Mouse (Mus musculus): ENCODE data around the gene Sp4.

The Sp4 gene

GRCm38 (mm10) chr12:118281961-118282360 lies 19.3 kb downstream of the Sp4 start:
- DNase-seq (ENCODE audit: extremely low read depth, insufficient read length, low spot score), result no peak

DNA sequence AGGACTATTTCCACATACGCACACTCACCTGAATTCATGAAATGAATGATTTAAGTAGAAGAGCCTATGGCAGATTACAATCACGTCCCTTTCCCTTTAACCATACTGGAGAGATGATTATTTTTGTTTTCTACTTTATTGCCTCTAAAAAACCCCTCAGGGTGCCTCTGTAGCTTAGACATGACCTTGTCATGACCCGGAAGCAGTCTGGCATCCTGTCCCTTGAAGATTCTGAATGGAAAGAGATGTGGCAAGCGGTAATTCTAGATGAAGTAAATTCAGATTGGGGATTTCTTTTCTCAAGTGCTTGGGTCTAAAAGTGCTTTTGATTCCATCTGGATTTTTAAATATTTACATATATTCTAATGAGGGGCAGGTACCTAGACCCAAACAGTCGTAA lies 24.9 kb downstream of the Sp4 start:
- no peak for DNase-seq (ENCODE audit: extremely low read depth, insufficient read length, low spot score)

DNA sequence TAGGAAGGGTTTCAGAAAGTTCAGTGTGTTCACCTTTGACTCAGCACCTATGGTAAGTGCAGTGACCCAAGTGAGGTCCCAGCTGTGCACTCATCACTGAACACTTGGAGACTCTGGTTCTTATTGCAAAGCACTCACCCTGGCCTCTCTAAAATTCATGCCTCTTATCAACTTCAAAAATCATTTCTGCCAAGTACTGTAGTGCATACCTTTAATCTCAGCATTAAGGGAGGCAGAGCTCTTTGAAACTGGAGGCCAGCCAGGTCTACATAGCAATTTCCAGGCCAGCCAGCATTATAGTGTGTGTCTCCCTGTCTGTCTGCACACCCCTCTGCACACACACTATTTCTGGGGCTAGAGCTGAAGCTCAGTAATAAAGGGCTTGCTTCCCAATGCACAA lies 36.3 kb downstream of the Sp4 start:
- DNase-seq (ENCODE audit: extremely low read depth, insufficient read length, low spot score), result no peak

GRCm38 (mm10) chr12:118263878-118264277 lies 37.4 kb downstream of the Sp4 start:
- DNase-seq (ENCODE audit: extremely low read depth, insufficient read length, low spot score), result no peak

DNA sequence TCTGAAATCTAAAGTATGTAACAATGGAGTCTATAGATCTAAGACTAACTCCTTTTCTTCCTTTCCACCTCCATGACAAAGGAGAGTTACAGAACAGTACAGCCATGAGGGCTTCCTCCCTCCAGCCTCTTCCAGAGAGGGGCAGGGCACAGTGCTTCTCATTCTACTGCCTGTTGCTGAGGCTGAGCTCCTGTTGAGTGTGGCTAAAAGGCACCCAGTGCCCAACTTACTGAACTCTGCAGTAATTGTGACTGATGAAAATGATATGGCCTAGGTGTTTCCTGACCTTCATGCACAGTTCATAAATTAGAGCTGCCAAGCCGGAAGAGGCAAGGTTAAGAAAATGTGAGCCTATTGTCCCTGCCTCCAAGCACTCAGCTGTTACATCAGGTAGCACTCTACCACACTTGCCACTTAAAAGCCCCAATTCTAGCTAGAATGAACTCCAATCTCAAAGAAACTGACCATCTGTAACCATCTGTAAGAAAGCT lies 45.9 kb downstream of the Sp4 start:
- no peak for DNase-seq (ENCODE audit: extremely low read depth, insufficient read length, low spot score)

DNA sequence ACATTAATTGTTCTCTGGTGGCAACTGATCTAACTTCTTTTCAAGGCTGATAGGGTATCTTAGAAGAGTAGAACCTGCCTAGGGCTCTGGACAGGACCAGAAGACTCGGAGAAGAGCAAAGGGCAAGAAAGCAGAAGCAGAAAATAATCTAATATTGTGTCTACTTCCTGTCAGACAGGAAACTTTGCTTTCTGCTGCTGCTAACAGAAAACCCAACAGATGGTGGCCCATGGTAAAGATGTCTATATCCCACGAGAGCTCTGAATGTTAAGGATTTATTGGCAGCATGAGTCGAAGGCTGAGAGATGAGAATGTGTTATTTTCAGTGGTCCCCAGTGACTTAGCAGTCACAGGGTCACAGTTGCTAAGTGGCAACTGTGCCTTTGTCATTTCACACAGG lies 80.1 kb downstream of the Sp4 start:
- no peak for DNase-seq (ENCODE audit: extremely low read depth, insufficient read length, low spot score)

DNA sequence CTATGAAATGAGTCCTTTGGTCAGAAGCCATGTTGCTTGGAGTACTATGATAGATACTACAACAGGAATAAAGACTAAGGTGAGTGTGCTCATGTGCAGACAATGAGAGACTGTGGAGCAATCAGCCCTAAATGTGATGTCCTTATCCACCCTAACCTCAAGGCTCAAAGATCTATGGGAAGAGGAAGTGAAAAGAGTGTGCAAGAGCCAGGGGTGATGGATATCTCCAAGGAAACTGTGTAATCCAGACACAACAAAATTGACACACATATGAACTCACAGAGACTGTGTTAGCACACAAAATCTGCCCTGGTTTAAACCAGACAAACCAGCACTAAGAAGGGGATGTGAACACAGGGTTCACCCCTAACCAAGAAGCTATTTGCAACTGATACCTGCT lies 81.2 kb downstream of the Sp4 start:
- no peak for DNase-seq (ENCODE audit: extremely low read depth, insufficient read length, low spot score)

- DNase-seq (ENCODE audit: extremely low read depth, insufficient read length, low spot score), result no peak
These were observed 89.1 kb downstream of the Sp4 start for GRCm38 (mm10) chr12:118212163-118212562.

DNA sequence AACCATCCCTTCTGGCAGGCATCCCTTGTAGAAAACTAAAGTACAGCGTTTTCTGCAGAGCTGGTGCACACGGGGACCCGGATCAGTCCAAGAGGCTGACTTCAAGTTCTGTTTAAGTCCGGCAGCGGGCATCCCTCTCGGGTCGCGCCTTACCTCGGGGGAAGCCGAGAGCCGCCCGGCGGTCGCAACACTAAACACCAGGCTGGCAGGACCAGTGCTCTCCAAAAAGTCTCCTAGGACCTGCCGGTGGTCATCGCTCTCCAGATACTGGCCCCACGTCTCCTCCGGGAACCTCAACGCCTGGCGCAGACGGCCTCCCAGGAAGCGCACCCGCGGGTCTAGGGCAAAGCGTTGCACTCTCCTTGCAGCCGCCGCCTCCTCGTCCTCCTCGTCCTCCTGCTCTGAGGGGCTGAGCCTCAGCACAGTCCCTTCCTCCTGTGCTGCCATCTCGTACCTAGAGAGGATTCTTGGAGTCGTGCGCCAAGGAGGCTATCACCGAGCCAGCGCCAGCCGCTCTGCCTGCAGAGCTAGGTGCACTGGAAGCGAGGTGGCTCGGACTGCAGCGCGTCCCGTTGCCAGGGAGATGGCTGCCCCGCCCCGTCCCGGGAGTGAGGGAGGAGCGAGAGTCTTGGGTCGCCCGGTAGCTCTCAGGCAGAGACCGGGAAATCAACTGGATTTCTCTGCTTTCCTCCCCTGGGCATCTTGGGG lies 102.7 kb downstream of the Sp4 start, which contains the start of gene Dnah11:
Gene Dnah11 (minus strand): TSS at position 658 of the 708 bp plus-strand sequence.
- peak; percentile 5 for DNase-seq (ENCODE audit: extremely low read depth, insufficient read length, low spot score)

DNA sequence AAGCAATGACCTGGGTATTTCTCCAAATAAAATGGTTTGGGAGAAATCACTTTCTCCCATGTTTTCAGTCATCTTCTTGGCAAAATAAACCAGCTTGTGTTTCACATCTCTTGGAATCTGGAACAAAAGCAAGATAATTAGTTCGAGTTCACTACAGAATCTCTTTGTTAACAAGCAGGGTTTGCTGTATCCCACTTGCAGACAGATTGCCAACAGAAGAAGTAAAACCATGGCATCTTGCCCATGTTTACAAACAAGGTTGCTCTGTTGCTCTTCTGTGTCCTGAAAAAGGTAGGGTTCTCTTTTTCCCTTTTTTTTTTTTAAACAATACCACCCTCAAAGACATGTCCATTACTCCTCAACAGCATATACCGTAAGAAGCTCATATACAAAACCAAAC lies 104.7 kb downstream of the Sp4 start:
- DNase-seq (ENCODE audit: extremely low read depth, insufficient read length, low spot score), result no peak

GRCm38 (mm10) chr12:118189535-118189934 lies 111.7 kb downstream of the Sp4 start:
- peak; percentile 36 for DNase-seq (ENCODE audit: extremely low read depth, insufficient read length, low spot score)

GRCm38 (mm10) chr12:118187663-118188062 lies 113.6 kb downstream of the Sp4 start:
- DNase-seq (ENCODE audit: extremely low read depth, insufficient read length, low spot score), result no peak

GRCm38 (mm10) chr12:118186881-118187489 lies 114.3 kb downstream of the Sp4 start:
- DNase-seq (ENCODE audit: extremely low read depth, insufficient read length, low spot score), result no peak

GRCm38 (mm10) chr12:118186120-118186880 lies 114.9 kb downstream of the Sp4 start:
- no peak for DNase-seq (ENCODE audit: extremely low read depth, insufficient read length, low spot score)

Data from 3134 (cell line).